Mouse (Mus musculus) heart, embryonic 13.5 days (tissue): ENCODE data around the gene Pla2g12b. TPM values are rescaled to one million over a fixed set of nuclear protein-coding genes. Genes with fewer than 3 reads are reported as not detected.
A peak's percentile ranks its signal among the peaks of the same experiment; 100 is the strongest.

Source experiments
- ATAC-seq: fragments of 200-750 bp; cut with Nextera tagmentation; 2 replicates; pipeline ENCODE4 v1.8.0; 2017; ENCODE audit warnings: moderate TSS enrichment; ENCODE audit not compliant: insufficient number of reproducible peaks, low FRiP score, low TSS enrichment; ENCODE audit errors: extremely low read depth
- H3K27ac ChIP-seq: fragments of 300-500 bp; sonication (generic); replicated peaks from 2 replicates; pipeline ENCODE4 v1.5.1; 2015; ENCODE audit warnings: moderate library complexity, mild to moderate bottlenecking, inconsistent platforms
- H3K27me3 ChIP-seq: fragments of 300-500 bp; sonication (generic); replicated peaks from 2 replicates; pipeline ENCODE4 v1.6.1; 2015; ENCODE audit warnings: mild to moderate bottlenecking, inconsistent platforms
- H3K36me3 ChIP-seq: fragments of 300-500 bp; sonication (generic); 2 replicates; pipeline ENCODE4 v1.6.1; 2015; ENCODE audit warnings: mild to moderate bottlenecking, inconsistent platforms
- H3K4me1 ChIP-seq: fragments of 300-500 bp; sonication (generic); 2 replicates; pipeline ENCODE4 v1.6.1; 2015; ENCODE audit warnings: inconsistent platforms
- H3K4me2 ChIP-seq: fragments of 300-500 bp; sonication (generic); 2 replicates; pipeline ENCODE4 v1.6.1; 2015; ENCODE audit warnings: inconsistent platforms, mild to moderate bottlenecking, moderate library complexity
- H3K4me3 ChIP-seq: fragments of 300-500 bp; sonication (generic); 2 replicates; pipeline ENCODE4 v1.5.1; 2015; ENCODE audit warnings: moderate library complexity, mild to moderate bottlenecking, inconsistent platforms
- H3K9ac ChIP-seq: fragments of 300-500 bp; sonication (generic); 2 replicates; pipeline ENCODE4 v1.6.1; 2015; ENCODE audit warnings: inconsistent platforms, mild to moderate bottlenecking, moderate library complexity
- H3K9me3 ChIP-seq: fragments of 300-500 bp; sonication (generic); 2 replicates; pipeline ENCODE4 v1.6.1; 2016; ENCODE audit warnings: inconsistent platforms
- WGBS: fragments of 180-500 bp; shearing (Covaris S2); methylation state at CpG from one replicate; pipeline ENCODE4 v1.1.7; 2015; ENCODE audit warnings: mixed read lengths; 5-methylcytosine and 5-hydroxymethylcytosine counted together
- polyA plus RNA-seq: library from polyadenylated mRNA; unstranded; fragments of >200 nt; fragmentation: Nextera tagmentation; extraction: Ambion mirVana; gene quantifications from 2 replicates; pipeline ENCODE4 v1.2.1, GENCODE M21; 2015

Gene Pla2g12b
- polyA plus RNA-seq, 1 experiment from 2014 or later, result 1.1 TPM

DNA sequence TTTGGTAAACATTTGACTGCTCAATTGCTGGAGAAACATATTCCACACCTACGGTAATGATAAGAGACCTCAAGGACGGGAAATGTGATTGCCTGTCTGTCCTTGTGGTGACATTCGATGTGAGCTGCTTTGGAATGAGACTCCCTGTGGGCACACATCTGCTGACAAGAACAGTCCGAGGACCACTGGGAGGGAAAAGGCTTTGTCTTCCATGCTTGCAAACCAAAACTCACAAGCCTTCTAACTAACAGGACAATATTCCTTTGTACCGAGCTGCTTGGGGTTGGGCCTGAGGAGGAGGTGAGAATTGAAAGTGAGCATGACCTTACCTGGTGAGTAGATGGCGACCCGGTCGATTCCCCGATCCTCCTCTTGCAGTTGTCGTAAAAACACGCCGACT is 63.8 kb downstream of the Pla2g12b start:
- H3K4me1 ChIP-seq, result peaks cover 45% of the 10 kb centered on the region
- no peak overlapping the region for H3K4me3 ChIP-seq
- H3K27ac ChIP-seq, result no peak overlapping the region
- H3K36me3 ChIP-seq, result peaks cover 21% of the 10 kb centered on the region; the same call in 1 of the 2 replicates
- no peaks in the 10 kb centered on the region for H3K27me3 ChIP-seq
- no peak for ATAC-seq
- H3K9me3 ChIP-seq, result no peaks in the 10 kb centered on the region
- H3K9ac ChIP-seq, result no peak overlapping the region
- 65% methylated on average over 12 of the region's 12 CpGs for WGBS
- no peak overlapping the region; the same call in 1 of the 2 replicates for H3K4me2 ChIP-seq

GRCm38 (mm10) chr10:59470451-59470850 is 67.0 kb downstream of the Pla2g12b start:
- H3K4me1 ChIP-seq, result peaks cover 39% of the 10 kb centered on the region
- H3K36me3 ChIP-seq, result peaks cover 11% of the 10 kb centered on the region; the same call in 1 of the 2 replicates
- no peak for ATAC-seq
- H3K27me3 ChIP-seq, result no peaks in the 10 kb centered on the region
- peak overlapping the region; percentile 58 for H3K27ac ChIP-seq
- WGBS, result 52% methylated on average over 5 of the region's 5 CpGs
- no peaks in the 10 kb centered on the region for H3K9me3 ChIP-seq
- no peak overlapping the region for H3K9ac ChIP-seq
- no peak overlapping the region for H3K4me2 ChIP-seq
- H3K4me3 ChIP-seq, result no peak overlapping the region

Other genes with a start within 250 kb of the Pla2g12b start
- gene Sept10, start 181.8 kb upstream of the Pla2g12b start, polyA plus RNA-seq, result 36.1 and 36.5 TPM in 2 replicates
- gene Sowahc, start 181.7 kb upstream of the Pla2g12b start, polyA plus RNA-seq, result 2.6 and 2.7 TPM in 2 replicates
- gene P4ha1, start 80.4 kb upstream of the Pla2g12b start, polyA plus RNA-seq, result 46.1 and 53.9 TPM in 2 replicates
- gene Gm10273, start 8.0 kb upstream of the Pla2g12b start, polyA plus RNA-seq, result 3.7 TPM in 1 of 2 replicates, not detected in the other
- 5.4 and 5.6 TPM in 2 replicates for gene Oit3, start 38.1 kb downstream of the Pla2g12b start, polyA plus RNA-seq
- not detected in 2 replicates for gene Gm10322, start 212.4 kb downstream of the Pla2g12b start, polyA plus RNA-seq
- 24.9 and 25.6 TPM in 2 replicates for gene Mcu, start 213.0 kb downstream of the Pla2g12b start, polyA plus RNA-seq